ENCODE assay signal across 9 mouse cellular contexts in genomic region chr8:3387286-3387685, GRCm38 (mm10). TPM values are rescaled to one million over a fixed set of nuclear protein-coding genes. Genes with fewer than 3 reads are reported as not detected.
DNase-seq lines count a peak whose midpoint lies in the region.
"Had no signal": no experiment of that assay in that cellular context is flagged by ENCODE, and none has a peak within 500 bp of the region (broad histone marks: within the 10 kb centered on the region; RNA-seq: fewer than 3 reads in every experiment).

No protein-coding gene starts in this region.

- peak; percentile 75 to 77 for DNase-seq in B cell, adult 2 months
- peak; percentile 43 for DNase-seq in MEL-GATA-1-ER (ENCODE audit: extremely low read depth, low read depth)
- peak; percentile 38 to 68 for DNase-seq in cerebellum, postnatal 4 days (ENCODE audit: low spot score in 2 of 2)
- DNase-seq in gastrocnemius, postnatal 36 days: peak; percentile 52 to 65
- peak; percentile 72 to 89 for DNase-seq in kidney, postnatal 36 days
- DNase-seq in lung, postnatal 10 days: peak; percentile 76
- DNase-seq in right cerebral cortex, adult 2 months (ENCODE audit: low spot score in 2 of 2): peak; percentile 69 to 74
- peak; percentile 52 for DNase-seq in urinary bladder, adult 2 months (ENCODE audit: low spot score)

- intact Hi-C loops in gastrocnemius, postnatal 36 days (cut with DNase I): no loop called here

RNA-seq across cellular contexts. Expression of gene Arhgef18, which starts 5.5 kb away (rescaled TPM):
- total RNA-seq in gastrocnemius, postnatal 36 days (2021): 1 to 10 TPM; 7.9 to 9.1 TPM
- 34.0 and 36.5 TPM in 2 replicates for polyA plus RNA-seq in urinary bladder, adult 2 months (2012; rRNA removed)

RNA-seq across cellular contexts. Expression of gene A430078G23Rik, which starts 34.1 kb away (rescaled TPM):
- total RNA-seq in gastrocnemius, postnatal 36 days (2021): under 1 TPM in 1 of 2 experiments, not detected in 1; 0.28 TPM
- polyA plus RNA-seq in urinary bladder, adult 2 months (2012; rRNA removed): 0.37 and 0.65 TPM in 2 replicates
- polyA plus RNA-seq: heart, embryonic 13.5 days had no signal

Comparison
In these comparisons a context has a peak if more than half of its experiments do, and no peak if none do; other contexts are left out.
1. Peak in every context shown above with its lines: DNase-seq.